Mouse (Mus musculus): ENCODE measurements around the gene Pip5k1c. TPM values are rescaled to one million over a fixed set of nuclear protein-coding genes. Genes with fewer than 3 reads are reported as not detected.

Gene Pip5k1c
- polyA plus RNA-seq, 1 experiment from 2014 or later, result 26.2 TPM

DNA sequence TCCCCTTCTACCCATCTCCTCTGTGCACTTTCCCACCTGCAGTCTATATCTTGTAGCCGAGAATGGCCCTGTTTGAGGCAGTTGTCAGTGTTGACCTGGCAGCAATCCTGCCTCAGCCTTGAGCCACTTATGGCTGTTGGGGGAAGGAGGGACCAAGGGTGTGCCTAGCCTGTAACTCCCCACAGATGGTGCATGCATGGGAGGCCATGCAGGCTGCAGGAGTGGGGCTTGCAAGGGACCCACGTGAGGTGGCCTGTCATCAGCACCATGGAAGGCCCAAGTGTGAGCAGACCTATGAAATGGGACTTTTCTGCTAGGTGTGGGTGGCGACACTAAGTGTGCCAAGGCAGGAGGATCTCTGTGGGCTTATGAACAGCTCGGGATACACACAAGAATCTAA, 72.3 kb downstream of the Pip5k1c start:
- Histone ChIP-seq H3K9ac (peak overlapping the region; percentile 57; the same call in 1 of the 2 replicates), H3K27ac (peak overlapping the region; percentile 93), H3K4me1 (replicated peaks) (peaks cover 68% of the 10 kb centered on the region), H3K27me3 (no peaks in the 10 kb centered on the region), H3K4me3 (peak overlapping the region; percentile 46), H3K36me3 (peaks cover 34% of the 10 kb centered on the region), H3K4me2 (peak overlapping the region; percentile 83), H3K9me3 (replicated peaks) (no peaks in the 10 kb centered on the region)
- 36% methylated on average over 4 of the region's 4 CpGs for WGBS
- no peak for ATAC-seq (replicated peaks; ENCODE audit: insufficient number of reproducible peaks, insufficient read depth, low FRiP score, low read depth)

GRCm38 (mm10) chr10:81365672-81366476, 73.1 kb downstream of the Pip5k1c start, which contains the start of gene 4930404N11Rik:
Gene 4930404N11Rik (minus strand): TSS chr10:81365816.
- WGBS, result 28% methylated on average over 12 of the region's 12 CpGs
- Histone ChIP-seq H3K36me3 (peaks cover 42% of the 10 kb centered on the region), H3K4me3 (peak within 1 kb of the TSS; percentile 46), H3K4me2 (peak within 1 kb of the TSS; percentile 83), H3K27me3 (no peaks in the 10 kb centered on the region), H3K9ac (peak within 1 kb of the TSS; percentile 57), H3K27ac (peak within 1 kb of the TSS; percentile 93), H3K9me3 (replicated peaks) (no peaks in the 10 kb centered on the region), H3K4me1 (replicated peaks) (peaks cover 60% of the 10 kb centered on the region)
- no peak for ATAC-seq (replicated peaks; ENCODE audit: insufficient number of reproducible peaks, insufficient read depth, low FRiP score, low read depth)

GRCm38 (mm10) chr10:81366477-81367206, 73.9 kb downstream of the Pip5k1c start:
- Histone ChIP-seq H3K36me3 (peaks cover 50% of the 10 kb centered on the region), H3K27ac (peak overlapping the region; percentile 93)

DNA sequence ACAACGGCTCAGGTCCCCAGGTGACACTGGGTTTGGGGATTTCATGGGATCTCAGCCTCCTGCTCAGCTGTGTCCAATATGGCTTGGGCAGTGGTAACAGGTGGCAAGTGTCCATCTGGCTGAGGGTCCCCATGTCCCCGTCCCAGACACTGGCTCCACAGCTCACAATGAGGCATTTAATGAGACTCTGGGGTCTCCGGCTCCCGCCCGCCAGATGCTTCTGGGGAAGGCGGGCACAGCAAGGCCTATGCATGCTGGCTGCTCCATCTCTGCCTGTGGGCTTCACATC, 74.4 kb downstream of the Pip5k1c start:
- ATAC-seq (replicated peaks; ENCODE audit: insufficient number of reproducible peaks, insufficient read depth, low FRiP score, low read depth), result no peak
- H3K4me3 ChIP-seq, result no peak overlapping the region
- H3K36me3 ChIP-seq, result peaks cover 53% of the 10 kb centered on the region
- peaks cover 48% of the 10 kb centered on the region for H3K4me1 ChIP-seq (replicated peaks)
- no peak overlapping the region for H3K4me2 ChIP-seq
- H3K27ac ChIP-seq, result no peak overlapping the region
- H3K9me3 ChIP-seq (replicated peaks), result no peaks in the 10 kb centered on the region
- no peak overlapping the region for H3K9ac ChIP-seq
- 89% methylated on average over 6 of the region's 6 CpGs for WGBS
- no peaks in the 10 kb centered on the region for H3K27me3 ChIP-seq

More at GRCm38 (mm10) chr10:81366477-81367206, 73.9 kb downstream of the Pip5k1c start:
- no peak overlapping the region for H3K4me2 ChIP-seq
- H3K27me3 ChIP-seq, result no peaks in the 10 kb centered on the region
- H3K4me3 ChIP-seq, result no peak overlapping the region
- WGBS, result 69% methylated on average over 6 of the region's 6 CpGs
- no peak overlapping the region for H3K9ac ChIP-seq
- H3K4me1 ChIP-seq (replicated peaks), result peaks cover 52% of the 10 kb centered on the region
- ATAC-seq (replicated peaks; ENCODE audit: insufficient number of reproducible peaks, insufficient read depth, low FRiP score, low read depth), result no peak
- no peaks in the 10 kb centered on the region for H3K9me3 ChIP-seq (replicated peaks)

Small RNAs within 50 kb of the gene (microRNA-seq; reads per million reads assigned to microRNA genes)
- 12.4 reads per million, percentile 27 among the genes with 10 or more reads in this experiment for gene Mir3057

Other genes starting within 250 kb of the Pip5k1c start
- gene Sgta, start 232.8 kb upstream of the Pip5k1c start, polyA plus RNA-seq (2015; fragmentation: Nextera tagmentation; extraction: Ambion mirVana), result 133 and 166 TPM in 2 replicates
- gene Thop1, start 222.9 kb upstream of the Pip5k1c start, polyA plus RNA-seq (2015; fragmentation: Nextera tagmentation; extraction: Ambion mirVana), result 22.3 and 31.6 TPM in 2 replicates
- gene Creb3l3, start 194.1 kb upstream of the Pip5k1c start, polyA plus RNA-seq (2015; fragmentation: Nextera tagmentation; extraction: Ambion mirVana), result 0.48 and 0.99 TPM in 2 replicates
- 130 and 153 TPM in 2 replicates for gene Map2k2, start 187.0 kb upstream of the Pip5k1c start, polyA plus RNA-seq (2015; fragmentation: Nextera tagmentation; extraction: Ambion mirVana)
- 25.6 and 31.0 TPM in 2 replicates for gene Zbtb7a, start 157.7 kb upstream of the Pip5k1c start, polyA plus RNA-seq (2015; fragmentation: Nextera tagmentation; extraction: Ambion mirVana)
- gene Pias4, start 125.0 kb upstream of the Pip5k1c start, polyA plus RNA-seq (2015; fragmentation: Nextera tagmentation; extraction: Ambion mirVana), result 29.1 and 41.6 TPM in 2 replicates
- 350 and 441 TPM in 2 replicates for gene Eef2, start 116.3 kb upstream of the Pip5k1c start, polyA plus RNA-seq (2015; fragmentation: Nextera tagmentation; extraction: Ambion mirVana)
- gene Dapk3, start 110.0 kb upstream of the Pip5k1c start, polyA plus RNA-seq (2015; fragmentation: Nextera tagmentation; extraction: Ambion mirVana), result 38.4 and 43.1 TPM in 2 replicates
- gene 4930442H23Rik, start 109.1 kb upstream of the Pip5k1c start, polyA plus RNA-seq (2015; fragmentation: Nextera tagmentation; extraction: Ambion mirVana), result not detected in 2 replicates
- gene Nmrk2, start 90.9 kb upstream of the Pip5k1c start, polyA plus RNA-seq (2015; fragmentation: Nextera tagmentation; extraction: Ambion mirVana), result 7.3 and 9.1 TPM in 2 replicates
- 0.25 and 1.1 TPM in 2 replicates for gene Atcay, start 62.1 kb upstream of the Pip5k1c start, polyA plus RNA-seq (2015; fragmentation: Nextera tagmentation; extraction: Ambion mirVana)
- gene Zfr2, start 59.8 kb upstream of the Pip5k1c start, polyA plus RNA-seq (2015; fragmentation: Nextera tagmentation; extraction: Ambion mirVana), result 6.0 and 7.5 TPM in 2 replicates
- gene Matk, start 40.0 kb upstream of the Pip5k1c start, polyA plus RNA-seq (2015; fragmentation: Nextera tagmentation; extraction: Ambion mirVana), result 1.6 and 3.6 TPM in 2 replicates
- 208 and 226 TPM in 2 replicates for gene Mrpl54, start 26.0 kb upstream of the Pip5k1c start, polyA plus RNA-seq (2015; fragmentation: Nextera tagmentation; extraction: Ambion mirVana)
- 42.3 and 61.2 TPM in 2 replicates for gene Apba3, start 26.0 kb upstream of the Pip5k1c start, polyA plus RNA-seq (2015; fragmentation: Nextera tagmentation; extraction: Ambion mirVana)
- 3.2 and 4.3 TPM in 2 replicates for gene Tjp3, start 1.4 kb upstream of the Pip5k1c start, polyA plus RNA-seq (2015; fragmentation: Nextera tagmentation; extraction: Ambion mirVana)
- gene Cactin, start 28.1 kb downstream of the Pip5k1c start, polyA plus RNA-seq (2015; fragmentation: Nextera tagmentation; extraction: Ambion mirVana), result 23.5 and 34.1 TPM in 2 replicates
- 11.3 and 17.9 TPM in 2 replicates for gene Tbxa2r, start 35.8 kb downstream of the Pip5k1c start, polyA plus RNA-seq (2015; fragmentation: Nextera tagmentation; extraction: Ambion mirVana)
- 0.04 TPM in 1 of 2 replicates, not detected in the other for gene Gipc3, start 50.3 kb downstream of the Pip5k1c start, polyA plus RNA-seq (2015; fragmentation: Nextera tagmentation; extraction: Ambion mirVana)
- gene Hmg20b, start 57.5 kb downstream of the Pip5k1c start, polyA plus RNA-seq (2015; fragmentation: Nextera tagmentation; extraction: Ambion mirVana), result 82.8 and 83.4 TPM in 2 replicates
- 11.7 and 22.3 TPM in 2 replicates for gene Mfsd12, start 64.5 kb downstream of the Pip5k1c start, polyA plus RNA-seq (2015; fragmentation: Nextera tagmentation; extraction: Ambion mirVana)
- gene 4930404N11Rik, start 72.9 kb downstream of the Pip5k1c start, polyA plus RNA-seq (2015; fragmentation: Nextera tagmentation; extraction: Ambion mirVana), result 0.81 and 2.2 TPM in 2 replicates
- gene Fzr1, start 85.6 kb downstream of the Pip5k1c start, polyA plus RNA-seq (2015; fragmentation: Nextera tagmentation; extraction: Ambion mirVana), result 66.5 and 84.1 TPM in 2 replicates
- gene Dohh, start 91.5 kb downstream of the Pip5k1c start, polyA plus RNA-seq (2015; fragmentation: Nextera tagmentation; extraction: Ambion mirVana), result 65.2 and 79.9 TPM in 2 replicates
- gene Gm48551, start 91.5 kb downstream of the Pip5k1c start, polyA plus RNA-seq (2015; fragmentation: Nextera tagmentation; extraction: Ambion mirVana), result 2.2 and 2.3 TPM in 2 replicates
- gene Gm48552, start 96.0 kb downstream of the Pip5k1c start, polyA plus RNA-seq (2015; fragmentation: Nextera tagmentation; extraction: Ambion mirVana), result 0.84 and 0.91 TPM in 2 replicates
- 3.9 and 4.1 TPM in 2 replicates for gene Smim24, start 100.1 kb downstream of the Pip5k1c start, polyA plus RNA-seq (2015; fragmentation: Nextera tagmentation; extraction: Ambion mirVana)
- 60.9 and 71.2 TPM in 2 replicates for gene Nfic, start 162.7 kb downstream of the Pip5k1c start, polyA plus RNA-seq (2015; fragmentation: Nextera tagmentation; extraction: Ambion mirVana)
- gene Celf5, start 189.7 kb downstream of the Pip5k1c start, polyA plus RNA-seq (2015; fragmentation: Nextera tagmentation; extraction: Ambion mirVana), result 0.08 and 0.41 TPM in 2 replicates
- gene Ncln, start 203.4 kb downstream of the Pip5k1c start, polyA plus RNA-seq (2015; fragmentation: Nextera tagmentation; extraction: Ambion mirVana), result 43.6 and 63.4 TPM in 2 replicates
- gene S1pr4, start 207.2 kb downstream of the Pip5k1c start, polyA plus RNA-seq (2015; fragmentation: Nextera tagmentation; extraction: Ambion mirVana), result 0.47 and 1.5 TPM in 2 replicates
- gene Gna15, start 231.3 kb downstream of the Pip5k1c start, polyA plus RNA-seq (2015; fragmentation: Nextera tagmentation; extraction: Ambion mirVana), result 0.64 and 1.6 TPM in 2 replicates